Mouse (Mus musculus) kidney, embryonic 16.5 days (tissue): ENCODE measurements around the gene Rybp. TPM values are rescaled to one million over a fixed set of nuclear protein-coding genes. Genes with fewer than 3 reads are reported as not detected.

ENCODE experiments used
- ATAC-seq: fragments of 200-750 bp; cut with Nextera tagmentation; 2 replicates; pipeline ENCODE4 v1.8.0; 2017; ENCODE audit warnings: moderate TSS enrichment; ENCODE audit not compliant: low FRiP score, low TSS enrichment
- H3K27ac ChIP-seq: fragments of 300-500 bp; sonication (generic); 2 replicates; pipeline ENCODE4 v1.5.1; 2014; ENCODE audit warnings: low read length
- H3K27me3 ChIP-seq: fragments of 300-500 bp; sonication (generic); 2 replicates; pipeline ENCODE4 v1.6.1; 2014; ENCODE audit warnings: low read length, control low read depth, mixed read lengths; ENCODE audit not compliant: insufficient read depth
- H3K36me3 ChIP-seq: fragments of 300-500 bp; sonication (generic); 2 replicates; pipeline ENCODE4 v1.6.1; 2014; ENCODE audit warnings: low read length, control low read depth, mixed read lengths; ENCODE audit not compliant: insufficient read depth
- H3K4me1 ChIP-seq: fragments of 300-500 bp; sonication (generic); 2 replicates; pipeline ENCODE4 v1.6.1; 2014; ENCODE audit warnings: low read length, control low read depth, mixed read lengths; ENCODE audit not compliant: insufficient read depth
- H3K4me2 ChIP-seq: fragments of 300-500 bp; sonication (generic); replicated peaks from 2 replicates; pipeline ENCODE4 v1.6.1; 2014; ENCODE audit warnings: low read depth, low read length
- H3K4me3 ChIP-seq: fragments of 300-500 bp; sonication (generic); 2 replicates; pipeline ENCODE4 v1.5.1; 2014; ENCODE audit warnings: mild to moderate bottlenecking, low read length
- H3K9ac ChIP-seq: fragments of 300-500 bp; sonication (generic); replicated peaks from 2 replicates; pipeline ENCODE4 v1.6.1; 2014; ENCODE audit warnings: low read length
- H3K9me3 ChIP-seq: fragments of 300-500 bp; sonication (generic); 2 replicates; pipeline ENCODE4 v1.6.1; 2016; ENCODE audit warnings: low read length, control low read depth
- WGBS: fragments of 180-500 bp; shearing (Covaris S2); extraction: QIAGEN DNeasy Blood & Tissue Kit; methylation state at CpG from one replicate; pipeline ENCODE4 v1.1.7; 2014; 5-methylcytosine and 5-hydroxymethylcytosine counted together
- polyA plus RNA-seq: library from polyadenylated mRNA; unstranded; fragments of >200 nt; fragmentation: Nextera tagmentation; extraction: Ambion mirVana; gene quantifications from 2 replicates; pipeline ENCODE4 v1.2.1, GENCODE M21; 2015

The Rybp gene
- polyA plus RNA-seq, 1 experiment from 2014 or later, result 18.0 TPM

DNA sequence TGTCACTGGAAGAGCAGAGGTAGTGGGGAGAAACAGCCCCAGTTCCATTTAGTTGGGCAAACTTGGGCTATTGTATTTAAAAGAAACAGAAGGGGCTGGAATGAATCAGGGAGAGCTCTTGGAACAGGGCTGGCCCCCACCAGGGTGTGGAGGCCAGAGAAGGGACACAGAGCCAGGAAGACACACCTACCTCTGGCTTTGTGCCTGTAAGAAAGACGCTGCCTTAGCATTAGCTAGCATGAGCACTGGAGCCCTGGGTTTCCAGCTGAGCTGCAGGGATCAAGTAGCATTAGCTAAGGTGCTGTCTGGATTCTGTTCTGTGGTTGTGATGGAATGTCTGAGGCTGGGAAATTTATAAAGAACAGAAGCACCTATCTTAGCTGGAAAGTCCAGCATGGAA lies 85.2 kb downstream of the Rybp start:
- no peak overlapping the region for H3K9ac ChIP-seq
- no peak overlapping the region for H3K27ac ChIP-seq
- H3K4me3 ChIP-seq, result no peak overlapping the region
- H3K27me3 ChIP-seq, result peaks cover 7% of the 10 kb centered on the region
- H3K9me3 ChIP-seq, result no peaks in the 10 kb centered on the region
- peaks cover 22% of the 10 kb centered on the region for H3K4me1 ChIP-seq
- H3K36me3 ChIP-seq, result no peaks in the 10 kb centered on the region
- 48% methylated on average over 1 of the region's 1 CpGs for WGBS
- no peak for ATAC-seq
- H3K4me2 ChIP-seq, result no peak overlapping the region

GRCm38 (mm10) chr6:100197102-100197501 lies 90.2 kb downstream of the Rybp start:
- no peak for ATAC-seq
- Histone ChIP-seq H3K4me3 (no peak overlapping the region), H3K9me3 (no peaks in the 10 kb centered on the region), H3K4me2 (no peak overlapping the region), H3K9ac (no peak overlapping the region), H3K27me3 (no peaks in the 10 kb centered on the region), H3K27ac (no peak overlapping the region), H3K36me3 (no peaks in the 10 kb centered on the region), H3K4me1 (peaks cover 46% of the 10 kb centered on the region)
- WGBS, result 59% methylated on average over 5 of the region's 5 CpGs

DNA sequence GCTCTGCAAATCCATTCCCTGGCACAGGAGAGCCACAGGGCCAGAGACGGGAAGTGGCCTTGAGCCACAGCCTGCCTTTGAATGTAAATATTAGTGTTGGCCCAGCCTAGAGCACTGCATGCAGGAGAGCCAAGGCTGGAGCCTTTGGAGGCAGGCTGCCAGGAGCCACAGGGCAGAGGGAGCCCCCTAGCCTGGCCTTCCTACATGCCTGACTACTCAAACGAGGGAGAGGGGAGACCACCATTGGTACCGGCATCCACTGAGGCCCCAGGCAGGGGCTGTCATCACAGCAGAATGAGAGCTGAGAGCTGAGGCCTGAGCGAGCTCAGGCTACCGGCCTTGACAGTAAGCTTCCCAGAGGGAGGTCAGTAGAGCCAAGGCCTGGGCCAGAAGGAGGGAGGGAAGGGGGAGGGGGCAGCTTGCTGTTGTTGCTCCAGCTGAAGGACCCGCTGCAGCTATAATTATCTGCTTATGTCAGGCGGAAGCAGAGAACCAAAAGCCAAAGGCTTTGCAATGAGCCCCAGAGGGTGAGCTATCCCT lies 91.3 kb downstream of the Rybp start:
- peak; percentile 79 for ATAC-seq
- Histone ChIP-seq H3K4me2 (no peak overlapping the region), H3K4me1 (peaks cover 46% of the 10 kb centered on the region)

DNA sequence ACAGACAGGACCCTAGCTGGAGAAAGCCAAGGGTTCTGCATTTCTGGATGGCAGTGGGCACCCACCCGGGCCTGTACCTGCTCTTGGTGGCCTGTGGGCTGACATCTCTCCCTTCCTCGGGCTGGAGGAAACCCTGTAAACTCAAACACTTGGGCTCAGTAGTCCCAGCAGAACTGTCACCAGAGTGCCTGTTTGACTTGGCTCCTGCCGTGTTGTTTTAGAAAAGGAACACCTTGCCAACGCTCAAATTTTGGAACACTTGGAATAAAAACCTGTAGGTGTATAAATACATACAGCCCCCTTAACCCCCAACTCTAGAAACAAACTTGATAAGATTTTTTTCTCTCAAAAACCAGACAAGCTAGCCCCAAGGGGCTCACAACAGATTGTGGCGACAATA lies 92.2 kb downstream of the Rybp start:
- WGBS, result 60% methylated on average over 5 of the region's 5 CpGs
- H3K27me3 ChIP-seq, result no peaks in the 10 kb centered on the region
- ATAC-seq, result no peak
- peaks cover 46% of the 10 kb centered on the region for H3K4me1 ChIP-seq
- no peak overlapping the region for H3K4me3 ChIP-seq
- H3K4me2 ChIP-seq, result no peak overlapping the region
- H3K27ac ChIP-seq, result no peak overlapping the region
- H3K36me3 ChIP-seq, result no peaks in the 10 kb centered on the region
- no peaks in the 10 kb centered on the region for H3K9me3 ChIP-seq
- H3K9ac ChIP-seq, result no peak overlapping the region

More for the DNA sequence above, 91.3 kb downstream of the Rybp start:
- no peak overlapping the region for H3K4me3 ChIP-seq
- H3K27me3 ChIP-seq, result no peaks in the 10 kb centered on the region
- no peaks in the 10 kb centered on the region for H3K36me3 ChIP-seq
- WGBS, result 17% methylated on average over 7 of the region's 7 CpGs
- no peak overlapping the region for H3K9ac ChIP-seq
- peak overlapping the region; percentile 71 for H3K27ac ChIP-seq
- H3K9me3 ChIP-seq, result no peaks in the 10 kb centered on the region

- no peak for ATAC-seq
- Histone ChIP-seq H3K9ac (no peak overlapping the region), H3K27ac (no peak overlapping the region), H3K9me3 (no peaks in the 10 kb centered on the region), H3K36me3 (no peaks in the 10 kb centered on the region), H3K27me3 (no peaks in the 10 kb centered on the region), H3K4me1 (peaks cover 50% of the 10 kb centered on the region), H3K4me2 (no peak overlapping the region), H3K4me3 (no peak overlapping the region)
- WGBS, result 45% methylated on average over 7 of the region's 7 CpGs
Observed at GRCm38 (mm10) chr6:100193760-100194159, 93.5 kb downstream of the Rybp start.

GRCm38 (mm10) chr6:100192691-100193229 lies 94.5 kb downstream of the Rybp start:
- Histone ChIP-seq H3K9ac (no peak overlapping the region), H3K4me1 (peaks cover 50% of the 10 kb centered on the region), H3K36me3 (no peaks in the 10 kb centered on the region), H3K4me2 (no peak overlapping the region), H3K4me3 (no peak overlapping the region), H3K9me3 (no peaks in the 10 kb centered on the region), H3K27ac (peak overlapping the region; percentile 13; the same call in 1 of the 2 replicates), H3K27me3 (0 out of 2 replicates have a peak, but pooled peaks cover 2% of the 10 kb centered on the region)
- ATAC-seq, result no peak
- WGBS, result 50% methylated on average over 4 of the region's 4 CpGs

DNA sequence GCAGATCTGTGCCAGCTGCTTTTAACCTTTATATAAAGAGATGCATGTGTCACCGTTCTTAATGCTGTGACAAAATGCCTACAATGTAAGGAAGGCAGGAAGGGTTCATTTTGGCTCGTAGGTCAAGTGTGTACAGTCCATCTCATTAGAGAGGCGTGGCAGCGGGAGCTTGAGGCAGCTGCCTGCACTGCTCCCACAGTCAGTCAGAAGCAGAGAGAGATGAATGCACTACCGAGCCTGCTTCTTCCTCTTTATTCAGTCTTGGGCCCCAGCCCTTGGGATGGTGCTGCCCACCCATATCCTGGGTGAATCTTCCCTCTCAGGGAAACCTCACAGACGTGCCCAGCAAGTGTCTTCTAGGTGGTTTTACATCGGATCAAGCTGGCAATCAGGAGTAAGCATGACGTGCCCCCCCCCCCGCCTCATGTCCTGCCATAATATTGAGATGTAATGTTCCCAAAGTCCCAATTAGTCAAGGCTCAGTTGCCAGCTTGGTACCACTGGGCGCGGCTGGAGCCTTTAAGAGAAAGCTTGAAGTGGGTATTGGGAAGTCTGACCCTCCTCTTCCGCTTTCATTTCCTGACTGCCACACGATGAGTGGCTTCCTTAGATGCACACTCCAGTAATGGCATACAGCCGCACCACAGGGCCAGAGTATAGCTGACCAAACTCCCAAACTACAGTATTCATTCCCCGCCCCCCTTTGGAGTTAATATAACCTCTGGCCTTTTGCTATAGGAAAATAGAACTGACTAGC lies 96.3 kb downstream of the Rybp start:
- no peak for ATAC-seq
- 89% methylated on average over 15 of the region's 15 CpGs for WGBS
- Histone ChIP-seq H3K4me1 (peaks cover 35% of the 10 kb centered on the region), H3K27ac (no peak overlapping the region), H3K4me2 (no peak overlapping the region), H3K36me3 (no peaks in the 10 kb centered on the region), H3K4me3 (no peak overlapping the region), H3K9ac (no peak overlapping the region), H3K27me3 (0 out of 2 replicates have a peak, but pooled peaks cover 2% of the 10 kb centered on the region), H3K9me3 (no peaks in the 10 kb centered on the region)

DNA sequence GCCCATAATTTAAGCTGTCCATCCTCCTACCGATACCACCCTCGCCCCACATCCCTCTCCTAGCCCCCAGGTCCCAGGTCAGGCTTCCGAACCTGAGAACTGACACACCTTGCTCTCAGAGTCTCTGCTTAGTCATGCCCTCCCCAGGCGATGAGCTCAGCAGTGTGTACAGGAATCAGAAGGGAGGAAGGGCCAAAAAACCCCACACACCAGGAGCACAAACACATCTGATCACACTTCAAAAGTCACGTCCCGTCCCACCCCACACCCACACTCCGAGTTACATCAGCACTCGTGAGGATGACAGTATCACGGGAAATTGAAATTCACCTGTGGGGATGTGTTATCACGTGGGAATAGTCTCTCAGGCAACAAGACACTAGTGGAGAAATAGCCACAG lies 97.0 kb downstream of the Rybp start:
- H3K9ac ChIP-seq, result no peak overlapping the region
- H3K4me3 ChIP-seq, result no peak overlapping the region
- H3K4me1 ChIP-seq, result peaks cover 34% of the 10 kb centered on the region
- H3K9me3 ChIP-seq, result no peaks in the 10 kb centered on the region
- no peak overlapping the region for H3K4me2 ChIP-seq
- 0 out of 2 replicates have a peak, but pooled peaks cover 2% of the 10 kb centered on the region for H3K27me3 ChIP-seq
- no peak overlapping the region for H3K27ac ChIP-seq
- WGBS, result 83% methylated on average over 10 of the region's 10 CpGs
- no peak for ATAC-seq
- H3K36me3 ChIP-seq, result no peaks in the 10 kb centered on the region

GRCm38 (mm10) chr6:100188883-100189743 lies 98.2 kb downstream of the Rybp start:
- peak; percentile 52 for ATAC-seq
- H3K4me1 ChIP-seq, result peaks cover 24% of the 10 kb centered on the region
- 34% methylated on average over 7 of the region's 7 CpGs for WGBS
- no peak overlapping the region for H3K4me3 ChIP-seq
- H3K27ac ChIP-seq, result no peak overlapping the region
- H3K9ac ChIP-seq, result no peak overlapping the region
- H3K27me3 ChIP-seq, result 0 out of 2 replicates have a peak, but pooled peaks cover 2% of the 10 kb centered on the region
- no peaks in the 10 kb centered on the region for H3K9me3 ChIP-seq
- no peaks in the 10 kb centered on the region for H3K36me3 ChIP-seq
- H3K4me2 ChIP-seq, result no peak overlapping the region
